Mouse (Mus musculus): ENCODE data around the gene Pigr. TPM values are rescaled to one million over a fixed set of nuclear protein-coding genes. Genes with fewer than 3 reads are reported as not detected.

The Pigr gene
- polyA plus RNA-seq, 1 experiment = not detected

DNA sequence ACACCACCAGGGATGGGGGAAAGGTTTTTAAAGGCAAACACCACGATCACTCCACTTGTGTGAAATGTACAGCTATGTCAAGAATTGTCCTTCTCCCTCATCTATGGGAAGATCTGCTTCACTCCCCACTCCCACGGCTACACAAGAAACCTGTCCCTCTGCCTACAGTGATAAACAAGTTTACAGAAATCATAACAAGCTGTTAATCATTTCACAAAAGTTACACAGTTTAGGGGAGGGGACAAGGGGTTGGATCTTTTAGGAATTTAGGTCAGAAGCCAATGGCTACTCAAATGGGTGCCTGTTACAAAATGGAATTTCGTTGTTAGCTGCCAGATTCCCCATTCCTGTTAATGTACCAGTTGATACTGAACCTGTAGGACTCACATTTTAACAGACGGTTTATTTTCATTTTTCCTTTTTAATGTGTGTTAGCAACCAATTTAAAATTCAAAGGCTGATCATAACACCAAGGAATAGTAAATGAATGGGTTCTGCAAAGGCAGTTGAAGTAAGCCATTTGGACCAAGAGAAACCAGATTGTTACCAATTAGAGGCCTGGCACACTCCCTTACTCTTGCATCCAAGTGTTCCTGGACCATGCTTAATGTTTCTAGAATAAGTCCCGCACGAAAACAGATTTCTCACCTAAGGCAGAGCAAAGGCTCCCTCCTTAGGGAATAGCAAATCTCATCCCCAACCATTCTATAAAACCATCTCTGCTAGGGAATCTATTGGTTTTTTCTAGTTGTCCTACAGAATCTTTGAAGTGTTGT, 8.9 kb downstream of the Pigr start:
- no peak for TF ChIP-seq EP300 (IDR thresholded peaks at IDR 0.05; ENCODE audit: insufficient read depth, low read depth, low read length)
- TF ChIP-seq POLR2A (IDR thresholded peaks at IDR 0.05; ENCODE audit: insufficient read depth, low read length) = no peak
- TF ChIP-seq CTCF (IDR thresholded peaks at IDR 0.05; ENCODE audit: low read depth, low read length) = no peak
- no peak overlapping the region for H3K9ac ChIP-seq (ENCODE audit: low read depth, poor library complexity, severe bottlenecking)
- no peaks in the 10 kb centered on the region for H3K4me1 ChIP-seq (ENCODE audit: control insufficient read depth, insufficient read depth, low read length)
- no peaks in the 10 kb centered on the region for H3K27me3 ChIP-seq (ENCODE audit: control insufficient read depth, insufficient read depth, low read length, poor library complexity, severe bottlenecking)
- H3K36me3 ChIP-seq (ENCODE audit: control insufficient read depth, insufficient read depth, low read length, poor library complexity, severe bottlenecking) = no peaks in the 10 kb centered on the region
- H3K4me3 ChIP-seq (ENCODE audit: low read depth, low read length) = no peak overlapping the region
- no peak overlapping the region for H3K27ac ChIP-seq (ENCODE audit: insufficient read depth, low read length)
- H3K9me3 ChIP-seq (replicated peaks; ENCODE audit: control insufficient read depth, insufficient read depth, low read length, poor library complexity, severe bottlenecking) = no peaks in the 10 kb centered on the region; the same call in 1 of the 2 replicates

DNA sequence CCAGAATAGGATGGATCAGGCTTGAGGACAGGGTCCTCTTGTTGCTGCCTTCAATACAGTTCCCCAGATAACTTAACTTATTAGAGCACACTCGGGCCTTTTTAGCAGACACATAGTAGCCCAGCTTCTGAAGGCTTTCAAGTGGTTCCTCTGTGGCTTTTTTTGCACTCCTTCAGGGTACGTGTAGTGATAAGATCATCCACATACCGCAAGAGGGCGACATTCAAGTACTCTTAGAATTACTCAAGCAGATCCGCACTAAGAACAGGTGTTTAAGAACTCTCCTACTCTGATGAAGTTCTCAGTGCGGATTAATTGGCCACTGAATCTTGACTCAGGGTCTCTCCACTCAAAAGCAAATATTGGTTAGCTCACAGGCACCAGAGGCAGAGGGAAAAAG, 11.8 kb downstream of the Pigr start:
- no peak overlapping the region for H3K27ac ChIP-seq (ENCODE audit: insufficient read depth, low read length)
- H3K4me1 ChIP-seq (ENCODE audit: control insufficient read depth, insufficient read depth, low read length) = no peaks in the 10 kb centered on the region
- TF ChIP-seq POLR2A (IDR thresholded peaks at IDR 0.05; ENCODE audit: insufficient read depth, low read length) (no peak), EP300 (IDR thresholded peaks at IDR 0.05; ENCODE audit: insufficient read depth, low read depth, low read length) (no peak), CTCF (IDR thresholded peaks at IDR 0.05; ENCODE audit: low read depth, low read length) (no peak)
- H3K9ac ChIP-seq (ENCODE audit: low read depth, poor library complexity, severe bottlenecking) = no peak overlapping the region
- no peaks in the 10 kb centered on the region for H3K36me3 ChIP-seq (ENCODE audit: control insufficient read depth, insufficient read depth, low read length, poor library complexity, severe bottlenecking)
- H3K9me3 ChIP-seq (replicated peaks; ENCODE audit: control insufficient read depth, insufficient read depth, low read length, poor library complexity, severe bottlenecking) = no peaks in the 10 kb centered on the region; the same call in 1 of the 2 replicates
- H3K4me3 ChIP-seq (ENCODE audit: low read depth, low read length) = no peak overlapping the region
- no peaks in the 10 kb centered on the region for H3K27me3 ChIP-seq (ENCODE audit: control insufficient read depth, insufficient read depth, low read length, poor library complexity, severe bottlenecking)

DNA sequence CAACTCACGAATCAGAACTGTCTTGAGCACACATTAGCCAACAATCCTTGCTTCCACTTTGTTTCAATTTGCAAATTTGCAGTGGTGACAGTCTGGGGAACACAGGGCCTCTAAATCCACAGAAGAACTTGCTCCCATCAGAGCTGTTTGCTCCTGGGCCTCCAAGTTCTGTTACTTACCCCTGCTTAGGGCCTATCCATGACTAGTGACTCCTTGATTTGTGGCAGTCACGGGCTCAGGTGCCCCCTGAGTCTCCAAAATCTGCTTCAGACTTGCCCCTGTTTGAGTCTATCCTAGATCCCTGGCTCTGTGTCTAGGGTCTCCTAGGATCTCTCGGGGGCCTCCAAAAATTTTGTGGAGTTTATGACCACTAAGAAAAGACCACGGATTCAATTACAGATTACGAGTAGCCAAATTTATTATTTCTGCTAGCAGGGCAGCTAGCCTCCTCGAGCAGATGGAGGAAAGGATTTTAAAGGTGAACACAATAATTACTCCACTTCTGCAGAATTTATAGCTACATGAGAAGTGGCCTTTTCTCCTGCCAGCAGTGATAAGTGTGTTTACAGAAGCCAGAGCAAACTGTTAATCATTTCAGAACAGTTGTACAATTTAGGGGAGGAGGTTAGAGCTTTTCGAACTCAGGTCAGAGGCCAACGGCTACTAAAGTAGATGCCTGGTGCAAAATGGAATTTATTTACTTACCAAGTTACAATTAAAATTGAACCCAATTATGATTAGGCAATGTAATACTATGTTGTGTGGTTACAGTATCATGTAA, 14.3 kb downstream of the Pigr start:
- TF ChIP-seq POLR2A (IDR thresholded peaks at IDR 0.05; ENCODE audit: insufficient read depth, low read length) (no peak), EP300 (IDR thresholded peaks at IDR 0.05; ENCODE audit: insufficient read depth, low read depth, low read length) (no peak), CTCF (IDR thresholded peaks at IDR 0.05; ENCODE audit: low read depth, low read length) (no peak)
- no peaks in the 10 kb centered on the region for H3K4me1 ChIP-seq (ENCODE audit: control insufficient read depth, insufficient read depth, low read length)

DNA sequence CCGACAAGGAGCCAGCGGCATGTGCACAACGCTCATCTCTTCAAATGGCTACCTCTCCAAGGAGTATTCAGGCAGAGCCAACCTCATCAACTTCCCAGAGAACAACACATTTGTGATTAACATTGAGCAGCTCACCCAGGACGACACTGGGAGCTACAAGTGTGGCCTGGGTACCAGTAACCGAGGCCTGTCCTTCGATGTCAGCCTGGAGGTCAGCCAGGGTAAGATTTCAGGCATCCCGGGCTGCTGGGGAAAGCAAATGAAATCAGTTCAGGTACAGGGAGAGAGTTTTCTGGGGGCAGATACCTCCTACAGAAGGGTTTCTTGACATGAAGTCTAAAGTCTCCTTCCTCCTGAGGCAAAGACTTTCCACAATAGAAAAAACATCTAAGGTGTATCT, 15.1 kb downstream of the Pigr start:
- H3K9me3 ChIP-seq (replicated peaks; ENCODE audit: control insufficient read depth, insufficient read depth, low read length, poor library complexity, severe bottlenecking) = no peaks in the 10 kb centered on the region; the same call in 1 of the 2 replicates
- H3K27me3 ChIP-seq (ENCODE audit: control insufficient read depth, insufficient read depth, low read length, poor library complexity, severe bottlenecking) = no peaks in the 10 kb centered on the region
- no peak overlapping the region for H3K4me3 ChIP-seq (ENCODE audit: low read depth, low read length)
- no peaks in the 10 kb centered on the region for H3K36me3 ChIP-seq (ENCODE audit: control insufficient read depth, insufficient read depth, low read length, poor library complexity, severe bottlenecking)
- no peak overlapping the region for H3K9ac ChIP-seq (ENCODE audit: low read depth, poor library complexity, severe bottlenecking)
- no peak for TF ChIP-seq CTCF (IDR thresholded peaks at IDR 0.05; ENCODE audit: low read depth, low read length)
- no peak for TF ChIP-seq EP300 (IDR thresholded peaks at IDR 0.05; ENCODE audit: insufficient read depth, low read depth, low read length)
- TF ChIP-seq POLR2A (IDR thresholded peaks at IDR 0.05; ENCODE audit: insufficient read depth, low read length) = no peak
- no peak overlapping the region for H3K27ac ChIP-seq (ENCODE audit: insufficient read depth, low read length)
- no peaks in the 10 kb centered on the region for H3K4me1 ChIP-seq (ENCODE audit: control insufficient read depth, insufficient read depth, low read length)

More for the DNA sequence above, 14.3 kb downstream of the Pigr start:
- Histone ChIP-seq H3K9me3 (replicated peaks; ENCODE audit: control insufficient read depth, insufficient read depth, low read length, poor library complexity, severe bottlenecking) (no peaks in the 10 kb centered on the region; the same call in 1 of the 2 replicates), H3K9ac (ENCODE audit: low read depth, poor library complexity, severe bottlenecking) (no peak overlapping the region), H3K4me3 (ENCODE audit: low read depth, low read length) (no peak overlapping the region), H3K27ac (ENCODE audit: insufficient read depth, low read length) (no peak overlapping the region), H3K36me3 (ENCODE audit: control insufficient read depth, insufficient read depth, low read length, poor library complexity, severe bottlenecking) (no peaks in the 10 kb centered on the region), H3K27me3 (ENCODE audit: control insufficient read depth, insufficient read depth, low read length, poor library complexity, severe bottlenecking) (no peaks in the 10 kb centered on the region)

GRCm38 (mm10) chr1:130844516-130844915, 18.0 kb downstream of the Pigr start:
- Histone ChIP-seq H3K4me1 (ENCODE audit: control insufficient read depth, insufficient read depth, low read length) (no peaks in the 10 kb centered on the region), H3K9me3 (replicated peaks; ENCODE audit: control insufficient read depth, insufficient read depth, low read length, poor library complexity, severe bottlenecking) (no peaks in the 10 kb centered on the region), H3K36me3 (ENCODE audit: control insufficient read depth, insufficient read depth, low read length, poor library complexity, severe bottlenecking) (no peaks in the 10 kb centered on the region), H3K4me3 (ENCODE audit: low read depth, low read length) (no peak overlapping the region), H3K27me3 (ENCODE audit: control insufficient read depth, insufficient read depth, low read length, poor library complexity, severe bottlenecking) (no peaks in the 10 kb centered on the region), H3K27ac (ENCODE audit: insufficient read depth, low read length) (no peak overlapping the region), H3K9ac (ENCODE audit: low read depth, poor library complexity, severe bottlenecking) (no peak overlapping the region)
- TF ChIP-seq CTCF (IDR thresholded peaks at IDR 0.05; ENCODE audit: low read depth, low read length) (no peak), POLR2A (IDR thresholded peaks at IDR 0.05; ENCODE audit: insufficient read depth, low read length) (no peak), EP300 (IDR thresholded peaks at IDR 0.05; ENCODE audit: insufficient read depth, low read depth, low read length) (no peak)

Measured in ES-Bruce4 (cell line).